Mouse (Mus musculus): Measurements from ENCODE around the gene Zfyve28. TPM values are rescaled to one million over a fixed set of nuclear protein-coding genes. Genes with fewer than 3 reads are reported as not detected.

The Zfyve28 gene
- polyA plus RNA-seq, 1 experiment from 2014 or later: not detected

DNA sequence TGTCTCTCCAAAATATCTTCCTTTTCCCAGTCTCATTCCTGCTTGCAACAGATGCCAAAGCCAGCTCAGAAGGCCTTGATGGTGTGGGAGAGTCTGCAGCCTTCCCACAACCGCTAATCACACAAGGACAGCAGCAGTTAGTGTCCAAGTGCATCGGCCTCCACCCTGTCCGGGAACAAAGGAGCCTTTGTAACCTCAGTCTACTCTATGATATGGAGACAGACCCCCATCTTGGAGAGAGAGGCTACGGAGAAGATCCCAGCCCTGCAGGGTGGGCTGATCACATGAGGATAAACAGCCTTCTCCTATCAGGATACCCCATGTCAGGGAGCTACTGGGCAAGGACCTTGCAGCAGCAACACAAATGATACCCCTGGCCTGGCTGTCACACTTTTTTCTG, 36.5 kb downstream of the Zfyve28 start:
- no peak overlapping the region for H3K4me3 ChIP-seq (ENCODE audit: low read depth, low read length)
- H3K9ac ChIP-seq (ENCODE audit: low read depth, low read length): no peak overlapping the region
- H3K9me3 ChIP-seq (ENCODE audit: control insufficient read depth, low read length): no peaks in the 10 kb centered on the region
- H3K27me3 ChIP-seq (replicated peaks; ENCODE audit: control insufficient read depth, insufficient read depth, low read length): no peaks in the 10 kb centered on the region
- H3K4me2 ChIP-seq: no peak overlapping the region
- H3K27ac ChIP-seq (ENCODE audit: low read depth, low read length): no peak overlapping the region
- no peaks in the 10 kb centered on the region for H3K36me3 ChIP-seq (ENCODE audit: control insufficient read depth, insufficient read depth, low read length)
- no peaks in the 10 kb centered on the region for H3K4me1 ChIP-seq (replicated peaks; ENCODE audit: control insufficient read depth, insufficient read depth, low read length)
- WGBS: 64% methylated on average over 4 of the region's 4 CpGs
- no peak for DNase-seq (ENCODE audit: low spot score)
- ATAC-seq (replicated peaks; ENCODE audit: low FRiP score): no peak

DNA sequence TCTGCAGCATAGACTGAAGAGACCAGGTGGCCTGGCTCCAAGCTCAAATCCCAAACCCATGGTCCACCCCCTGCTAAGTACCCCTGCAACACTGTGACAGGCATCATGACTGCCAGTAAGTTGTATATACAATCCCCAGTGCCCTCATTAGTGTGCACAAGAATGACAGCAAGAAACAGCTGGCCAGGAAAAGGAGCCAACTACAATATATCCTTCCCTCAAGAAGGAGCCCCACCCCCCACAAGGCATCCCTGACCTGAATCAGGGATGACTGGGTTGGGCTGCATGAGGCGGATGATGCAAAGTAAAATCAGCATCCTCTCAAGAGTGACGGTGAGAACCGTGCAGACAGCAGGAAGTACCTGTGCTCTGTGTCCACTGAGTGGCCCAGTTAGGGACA, 38.2 kb downstream of the Zfyve28 start:
- no peak overlapping the region for H3K4me3 ChIP-seq (ENCODE audit: low read depth, low read length)
- H3K27ac ChIP-seq (ENCODE audit: low read depth, low read length): no peak overlapping the region
- WGBS: 77% methylated on average over 3 of the region's 3 CpGs
- H3K9ac ChIP-seq (ENCODE audit: low read depth, low read length): no peak overlapping the region
- no peak overlapping the region for H3K4me2 ChIP-seq
- H3K27me3 ChIP-seq (replicated peaks; ENCODE audit: control insufficient read depth, insufficient read depth, low read length): no peaks in the 10 kb centered on the region
- ATAC-seq (replicated peaks; ENCODE audit: low FRiP score) (no peak), DNase-seq (ENCODE audit: low spot score) (no peak)
- H3K36me3 ChIP-seq (ENCODE audit: control insufficient read depth, insufficient read depth, low read length): no peaks in the 10 kb centered on the region
- H3K9me3 ChIP-seq (ENCODE audit: control insufficient read depth, low read length): no peaks in the 10 kb centered on the region
- no peaks in the 10 kb centered on the region for H3K4me1 ChIP-seq (replicated peaks; ENCODE audit: control insufficient read depth, insufficient read depth, low read length)

DNA sequence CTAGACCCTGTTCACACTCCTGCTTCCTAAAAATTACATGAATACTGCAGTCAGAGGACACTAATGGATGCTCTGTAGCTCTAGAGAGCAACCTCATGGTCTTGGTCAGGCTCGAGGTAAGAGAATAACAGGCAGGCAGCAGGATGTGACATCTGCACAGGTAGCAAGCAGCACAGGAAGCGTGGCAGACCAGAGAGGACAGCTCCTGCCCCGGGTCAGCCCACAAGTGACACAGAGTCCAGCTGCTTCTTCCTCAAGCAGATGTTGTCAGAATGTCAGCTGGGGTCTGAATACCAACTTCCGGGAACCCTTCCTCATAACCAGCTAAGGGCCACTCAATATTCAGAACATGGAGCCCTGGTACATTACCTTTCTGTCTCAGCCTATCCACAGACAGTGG, 39.1 kb downstream of the Zfyve28 start:
- ATAC-seq (replicated peaks; ENCODE audit: low FRiP score): no peak
- no peak overlapping the region for H3K27ac ChIP-seq (ENCODE audit: low read depth, low read length)

DNA sequence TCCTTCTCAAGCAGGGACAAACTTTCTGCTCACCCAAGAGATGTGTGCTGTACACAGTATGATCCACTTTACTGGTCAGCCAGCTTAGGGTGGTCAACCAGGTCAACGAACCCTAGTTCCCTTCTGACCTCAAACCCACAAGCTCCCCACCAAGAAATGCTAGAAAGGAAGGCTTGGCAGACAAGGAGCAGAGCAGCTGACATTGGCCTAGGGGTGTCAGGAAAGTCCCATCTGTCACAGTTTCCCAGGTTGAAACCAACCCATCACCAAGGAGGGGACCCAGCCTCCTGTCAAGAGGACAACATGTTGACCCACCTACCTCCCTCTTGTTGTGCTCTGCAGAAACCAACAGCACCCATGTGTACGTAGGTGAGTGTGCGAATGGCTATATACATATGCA, 41.8 kb downstream of the Zfyve28 start:
- Histone ChIP-seq H3K27me3 (replicated peaks; ENCODE audit: control insufficient read depth, insufficient read depth, low read length) (no peaks in the 10 kb centered on the region), H3K4me3 (ENCODE audit: low read depth, low read length) (no peak overlapping the region), H3K36me3 (ENCODE audit: control insufficient read depth, insufficient read depth, low read length) (no peaks in the 10 kb centered on the region), H3K4me1 (replicated peaks; ENCODE audit: control insufficient read depth, insufficient read depth, low read length) (peaks cover 10% of the 10 kb centered on the region), H3K9me3 (ENCODE audit: control insufficient read depth, low read length) (no peaks in the 10 kb centered on the region), H3K4me2 (no peak overlapping the region), H3K9ac (ENCODE audit: low read depth, low read length) (no peak overlapping the region), H3K27ac (ENCODE audit: low read depth, low read length) (no peak overlapping the region)
- ATAC-seq (replicated peaks; ENCODE audit: low FRiP score): no peak
- no peak for DNase-seq (ENCODE audit: low spot score)
- 91% methylated on average over 3 of the region's 3 CpGs for WGBS

More for the DNA sequence above, 39.1 kb downstream of the Zfyve28 start:
- Histone ChIP-seq H3K4me1 (replicated peaks; ENCODE audit: control insufficient read depth, insufficient read depth, low read length) (no peaks in the 10 kb centered on the region), H3K27me3 (replicated peaks; ENCODE audit: control insufficient read depth, insufficient read depth, low read length) (no peaks in the 10 kb centered on the region), H3K4me2 (no peak overlapping the region), H3K4me3 (ENCODE audit: low read depth, low read length) (no peak overlapping the region), H3K9ac (ENCODE audit: low read depth, low read length) (no peak overlapping the region), H3K9me3 (ENCODE audit: control insufficient read depth, low read length) (no peaks in the 10 kb centered on the region), H3K36me3 (ENCODE audit: control insufficient read depth, insufficient read depth, low read length) (no peaks in the 10 kb centered on the region)
- WGBS: 50% methylated on average over 4 of the region's 4 CpGs
- no peak for DNase-seq (ENCODE audit: low spot score)

DNA sequence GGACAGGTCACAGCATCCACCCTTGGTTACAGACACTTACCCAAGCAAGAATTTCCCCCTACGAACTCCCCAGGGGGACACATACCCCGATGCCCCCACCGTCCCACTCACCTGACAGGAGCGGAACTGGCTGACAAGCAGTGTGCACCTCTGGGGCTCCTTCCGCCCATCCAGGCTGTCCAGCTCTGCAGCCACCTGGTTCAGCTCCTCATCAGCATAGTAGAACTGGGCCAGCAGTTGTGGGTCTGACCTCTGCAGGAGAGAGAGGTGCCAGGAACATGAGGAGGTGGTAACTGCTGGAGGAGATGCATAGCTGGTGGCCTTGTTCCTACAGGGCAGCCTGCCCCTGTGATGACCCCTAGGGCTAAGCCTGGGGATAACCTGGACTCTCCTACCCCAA, 45.2 kb downstream of the Zfyve28 start:
- Histone ChIP-seq H3K27ac (ENCODE audit: low read depth, low read length) (no peak overlapping the region), H3K27me3 (replicated peaks; ENCODE audit: control insufficient read depth, insufficient read depth, low read length) (no peaks in the 10 kb centered on the region), H3K9ac (ENCODE audit: low read depth, low read length) (no peak overlapping the region), H3K36me3 (ENCODE audit: control insufficient read depth, insufficient read depth, low read length) (no peaks in the 10 kb centered on the region), H3K4me1 (replicated peaks; ENCODE audit: control insufficient read depth, insufficient read depth, low read length) (peaks cover 10% of the 10 kb centered on the region), H3K9me3 (ENCODE audit: control insufficient read depth, low read length) (no peaks in the 10 kb centered on the region), H3K4me2 (no peak overlapping the region), H3K4me3 (ENCODE audit: low read depth, low read length) (no peak overlapping the region)
- 80% methylated on average over 5 of the region's 5 CpGs for WGBS
- ATAC-seq (replicated peaks; ENCODE audit: low FRiP score) (no peak), DNase-seq (ENCODE audit: low spot score) (no peak)

DNA sequence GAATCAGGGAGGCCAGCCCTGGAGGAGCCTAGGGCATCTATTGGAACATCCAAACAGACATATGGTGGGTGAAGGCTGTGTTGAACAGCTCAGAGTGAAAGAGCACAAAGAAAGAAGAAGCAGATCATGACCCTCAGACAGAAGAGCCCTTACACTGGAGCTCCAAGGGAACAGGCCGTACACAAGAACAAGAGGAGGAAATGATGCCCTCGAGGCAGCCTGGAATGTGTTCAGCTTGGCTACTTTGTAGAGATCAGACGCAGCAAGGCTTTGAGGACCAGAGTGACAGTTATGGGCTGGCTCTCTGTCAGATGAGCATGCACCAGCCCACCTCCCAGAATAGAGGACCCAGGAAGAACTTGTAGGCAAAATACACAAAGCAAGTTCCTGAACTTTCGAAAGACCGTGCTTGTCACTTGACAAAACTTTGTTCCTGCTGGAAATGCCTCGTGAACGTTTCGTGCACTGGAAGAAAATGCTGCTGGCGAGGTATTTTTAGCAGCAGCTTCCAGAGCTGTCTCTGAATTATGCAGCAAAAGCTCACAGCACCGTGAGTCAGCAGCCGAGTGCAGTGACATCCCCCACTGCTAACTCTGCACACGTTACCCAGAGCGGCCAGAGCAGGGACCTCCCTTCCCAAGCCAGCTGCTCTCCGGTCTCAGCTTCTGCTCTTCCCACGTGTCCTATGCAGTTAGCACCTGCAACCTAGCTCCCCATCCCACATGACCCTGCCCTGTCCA, 45.9 kb downstream of the Zfyve28 start:
- H3K27me3 ChIP-seq (replicated peaks; ENCODE audit: control insufficient read depth, insufficient read depth, low read length): no peaks in the 10 kb centered on the region

DNA sequence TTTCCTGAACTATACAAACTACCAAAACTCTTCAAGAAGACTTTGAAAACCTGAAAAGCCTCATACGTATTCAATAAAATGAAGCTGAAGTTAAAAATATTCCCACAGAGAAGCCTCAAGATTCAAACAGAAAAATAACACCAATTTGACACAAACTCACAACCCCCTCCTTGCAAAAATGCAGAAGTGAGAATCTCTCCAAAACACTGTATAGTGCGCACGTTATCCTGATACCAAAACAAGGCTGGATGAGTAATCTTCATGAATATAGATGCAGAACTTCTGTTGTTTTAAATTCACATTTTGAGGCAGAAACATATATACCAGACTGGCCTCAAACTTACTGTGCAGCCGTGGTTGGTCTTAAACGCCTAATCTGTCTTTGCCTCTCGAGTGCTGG, 49.8 kb downstream of the Zfyve28 start:
- no peaks in the 10 kb centered on the region for H3K9me3 ChIP-seq (ENCODE audit: control insufficient read depth, low read length)
- no peaks in the 10 kb centered on the region for H3K36me3 ChIP-seq (ENCODE audit: control insufficient read depth, insufficient read depth, low read length)
- H3K27ac ChIP-seq (ENCODE audit: low read depth, low read length): no peak overlapping the region
- no peak overlapping the region for H3K4me2 ChIP-seq
- H3K9ac ChIP-seq (ENCODE audit: low read depth, low read length): no peak overlapping the region
- H3K27me3 ChIP-seq (replicated peaks; ENCODE audit: control insufficient read depth, insufficient read depth, low read length): no peaks in the 10 kb centered on the region
- 78% methylated on average over 6 of the region's 6 CpGs for WGBS
- no peak overlapping the region for H3K4me3 ChIP-seq (ENCODE audit: low read depth, low read length)
- ATAC-seq (replicated peaks; ENCODE audit: low FRiP score): no peak
- DNase-seq (ENCODE audit: low spot score): no peak
- H3K4me1 ChIP-seq (replicated peaks; ENCODE audit: control insufficient read depth, insufficient read depth, low read length): peaks cover 10% of the 10 kb centered on the region

More for the DNA sequence above, 45.9 kb downstream of the Zfyve28 start:
- peak; percentile 65 for ATAC-seq (replicated peaks; ENCODE audit: low FRiP score)
- 25% methylated on average over 15 of the region's 15 CpGs for WGBS
- H3K4me3 ChIP-seq (ENCODE audit: low read depth, low read length): no peak overlapping the region
- no peaks in the 10 kb centered on the region for H3K36me3 ChIP-seq (ENCODE audit: control insufficient read depth, insufficient read depth, low read length)
- H3K9ac ChIP-seq (ENCODE audit: low read depth, low read length): no peak overlapping the region
- peak overlapping the region; percentile 28; the same call in 1 of the 2 replicates for H3K4me2 ChIP-seq
- peak; percentile 51 for DNase-seq (ENCODE audit: low spot score)
- peaks cover 10% of the 10 kb centered on the region for H3K4me1 ChIP-seq (replicated peaks; ENCODE audit: control insufficient read depth, insufficient read depth, low read length)
- no peak overlapping the region for H3K27ac ChIP-seq (ENCODE audit: low read depth, low read length)
- H3K9me3 ChIP-seq (ENCODE audit: control insufficient read depth, low read length): no peaks in the 10 kb centered on the region

DNA sequence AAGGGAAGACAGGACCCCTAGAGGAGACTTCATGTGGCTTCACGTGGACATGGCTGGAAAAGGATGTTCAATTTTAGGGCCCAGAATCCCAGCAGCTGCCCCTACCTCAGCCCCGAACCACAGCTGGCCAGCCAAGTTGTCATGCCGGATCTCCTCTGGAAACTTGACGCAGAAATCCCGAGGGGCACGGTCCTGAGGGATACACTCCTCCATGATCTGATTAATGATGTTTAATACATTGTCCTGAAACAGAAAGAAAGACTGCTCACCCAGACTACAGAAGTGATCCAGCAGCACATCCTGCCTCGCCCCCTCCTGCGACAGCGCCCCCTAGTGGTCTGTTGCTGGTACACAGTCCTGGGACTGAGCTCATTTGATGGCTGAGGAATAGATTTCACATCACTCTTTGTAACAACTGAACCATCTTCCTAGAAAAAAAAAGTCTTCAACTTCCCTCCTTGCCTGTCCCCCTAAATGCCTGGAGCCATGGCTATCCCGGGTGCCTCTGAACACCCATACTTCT, 52.3 kb downstream of the Zfyve28 start:
- Histone ChIP-seq H3K9ac (ENCODE audit: low read depth, low read length) (no peak overlapping the region), H3K4me2 (no peak overlapping the region), H3K36me3 (ENCODE audit: control insufficient read depth, insufficient read depth, low read length) (no peaks in the 10 kb centered on the region), H3K27me3 (replicated peaks; ENCODE audit: control insufficient read depth, insufficient read depth, low read length) (no peaks in the 10 kb centered on the region), H3K4me1 (replicated peaks; ENCODE audit: control insufficient read depth, insufficient read depth, low read length) (no peaks in the 10 kb centered on the region), H3K27ac (ENCODE audit: low read depth, low read length) (no peak overlapping the region), H3K9me3 (ENCODE audit: control insufficient read depth, low read length) (no peaks in the 10 kb centered on the region), H3K4me3 (ENCODE audit: low read depth, low read length) (no peak overlapping the region)
- ATAC-seq (replicated peaks; ENCODE audit: low FRiP score) (no peak), DNase-seq (ENCODE audit: low spot score) (peak; percentile 68)
- WGBS: 53% methylated on average over 10 of the region's 10 CpGs

DNA sequence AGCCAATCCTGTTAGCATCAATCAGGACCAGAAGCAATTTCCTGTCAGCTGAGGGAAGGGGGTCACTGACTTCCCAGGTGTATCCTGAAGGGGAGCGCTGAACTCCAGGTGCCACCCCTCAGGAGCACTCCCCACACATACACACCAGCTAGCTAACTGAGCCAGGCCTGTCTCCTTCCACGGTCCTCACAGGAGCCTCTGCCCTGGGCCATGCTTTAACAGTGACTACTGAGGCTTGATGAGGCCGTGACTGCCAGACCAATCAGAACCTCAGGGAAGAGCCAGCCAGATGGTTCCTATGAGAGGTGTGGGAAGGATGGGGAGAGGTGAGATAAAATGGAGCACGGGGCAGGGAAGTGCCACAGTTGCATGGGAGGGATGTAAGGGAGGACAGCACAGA, 53.2 kb downstream of the Zfyve28 start:
- Histone ChIP-seq H3K4me3 (ENCODE audit: low read depth, low read length) (no peak overlapping the region), H3K27me3 (replicated peaks; ENCODE audit: control insufficient read depth, insufficient read depth, low read length) (no peaks in the 10 kb centered on the region), H3K9me3 (ENCODE audit: control insufficient read depth, low read length) (no peaks in the 10 kb centered on the region), H3K4me1 (replicated peaks; ENCODE audit: control insufficient read depth, insufficient read depth, low read length) (no peaks in the 10 kb centered on the region), H3K27ac (ENCODE audit: low read depth, low read length) (no peak overlapping the region), H3K4me2 (no peak overlapping the region), H3K9ac (ENCODE audit: low read depth, low read length) (no peak overlapping the region), H3K36me3 (ENCODE audit: control insufficient read depth, insufficient read depth, low read length) (no peaks in the 10 kb centered on the region)
- WGBS: 62% methylated on average over 4 of the region's 4 CpGs
- ATAC-seq (replicated peaks; ENCODE audit: low FRiP score) (no peak), DNase-seq (ENCODE audit: low spot score) (no peak)
